Mouse (Mus musculus) layer of hippocampus, postnatal 36 days (tissue): ENCODE data around the gene Nxph4. TPM values are rescaled to one million over a fixed set of nuclear protein-coding genes. Genes with fewer than 3 reads are reported as not detected.
A peak's percentile ranks its signal among the peaks of the same experiment; 100 is the strongest.

ENCODE experiments used
- DNase-seq, 2 experiments: peaks; one replicate each; pipeline ENCODE4 v3.0.0; 2022
- total RNA-seq, 2 experiments: library from RNA; stranded (reverse); gene quantifications; 2 replicates each; pipeline ENCODE4 v1.2.3; 2021

Gene Nxph4
- total RNA-seq, 2 experiments from 2014 or later, result 1.3 to 1.7 TPM

GRCm38 (mm10) chr10:127542720-127543119 is 8.4 kb upstream of the Nxph4 start:
- no peak for DNase-seq

DNA sequence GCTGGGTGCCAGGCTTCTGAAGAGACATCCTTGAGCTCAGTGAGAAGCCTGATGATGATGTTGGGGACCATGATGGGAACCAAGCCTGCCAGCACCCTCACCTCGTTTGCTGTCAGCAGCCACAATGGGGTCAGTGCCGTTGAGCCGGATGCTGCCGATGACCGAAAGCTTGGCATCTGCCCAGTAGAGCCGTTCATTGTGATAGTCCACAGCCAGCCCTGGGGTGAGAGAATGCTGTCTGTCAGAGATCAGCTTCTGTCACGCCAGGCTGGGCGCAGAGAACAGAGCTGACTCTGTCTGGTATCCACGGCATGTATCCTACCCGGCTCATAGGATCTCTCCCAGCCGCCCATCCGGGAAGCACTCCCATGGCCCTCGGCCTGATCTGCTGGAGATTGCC is 7.7 kb upstream of the Nxph4 start:
- DNase-seq, result peak in 1 of 2 experiments; percentile 57

GRCm38 (mm10) chr10:127541510-127541909 is 7.2 kb upstream of the Nxph4 start:
- DNase-seq, result no peak

GRCm38 (mm10) chr10:127537854-127538583 is 3.7 kb upstream of the Nxph4 start:
- peak; percentile 76 to 81 for DNase-seq

DNA sequence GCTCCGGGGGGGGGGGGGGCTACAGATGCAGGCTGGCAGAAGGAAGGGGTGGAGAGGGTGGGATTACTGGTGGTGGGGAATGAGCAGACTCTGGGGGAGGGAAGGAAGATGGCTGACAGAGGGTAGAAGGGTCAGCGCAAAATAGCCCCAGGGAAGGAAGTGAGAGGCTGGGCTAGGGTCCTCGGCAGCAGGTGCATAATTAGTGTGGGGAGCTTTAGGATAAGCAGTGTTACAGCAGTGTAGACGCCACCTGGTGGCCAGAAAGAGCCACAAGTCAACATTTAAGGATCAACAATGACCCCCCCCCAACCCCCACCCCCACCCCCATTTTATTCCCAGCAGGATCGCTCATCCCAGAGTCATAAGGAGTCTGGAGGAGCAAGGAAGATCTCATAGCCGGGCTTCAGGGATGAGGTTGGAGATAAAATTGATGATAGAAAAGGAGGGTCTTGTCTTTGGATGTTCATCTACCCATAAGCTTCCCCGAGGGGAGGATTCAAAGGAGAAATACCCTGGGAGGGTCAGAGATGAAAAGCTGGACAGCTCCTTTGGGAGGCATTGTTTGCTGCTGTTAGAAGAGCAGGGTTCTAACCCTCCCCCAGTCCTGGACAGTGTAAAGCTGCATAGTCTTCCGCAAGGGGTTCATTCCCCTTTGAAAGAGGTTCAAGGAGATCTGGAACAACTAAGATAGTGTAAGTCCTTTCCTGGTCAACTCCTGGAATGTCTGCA is 2.4 kb upstream of the Nxph4 start:
- no peak for DNase-seq

- no peak for DNase-seq
Measured at GRCm38 (mm10) chr10:127534929-127535384, 598 bp upstream of the Nxph4 start.

DNA sequence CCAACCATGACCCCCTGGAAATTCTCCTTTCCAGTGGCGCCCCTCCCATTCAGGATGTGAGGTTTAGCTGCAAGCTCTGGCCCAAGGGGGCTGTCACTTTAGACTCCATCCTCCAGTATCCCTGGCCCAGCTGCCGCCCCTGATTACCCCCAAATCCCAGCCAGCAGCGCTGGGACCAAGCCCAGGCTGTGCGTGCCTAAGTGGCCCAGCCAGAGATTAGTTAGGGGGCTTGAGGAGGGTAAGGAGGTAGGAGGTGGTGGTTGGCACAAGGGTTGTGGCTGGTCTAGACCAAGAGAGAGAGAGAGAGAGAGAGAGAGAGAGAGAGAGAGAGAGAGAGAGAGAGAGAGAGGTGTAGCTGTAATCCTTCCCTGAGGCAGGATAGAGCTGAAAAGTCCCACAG is 2.8 kb downstream of the Nxph4 start:
- DNase-seq, result no peak

- DNase-seq, result no peak
Measured at GRCm38 (mm10) chr10:127530945-127531344, 3.4 kb downstream of the Nxph4 start.

DNA sequence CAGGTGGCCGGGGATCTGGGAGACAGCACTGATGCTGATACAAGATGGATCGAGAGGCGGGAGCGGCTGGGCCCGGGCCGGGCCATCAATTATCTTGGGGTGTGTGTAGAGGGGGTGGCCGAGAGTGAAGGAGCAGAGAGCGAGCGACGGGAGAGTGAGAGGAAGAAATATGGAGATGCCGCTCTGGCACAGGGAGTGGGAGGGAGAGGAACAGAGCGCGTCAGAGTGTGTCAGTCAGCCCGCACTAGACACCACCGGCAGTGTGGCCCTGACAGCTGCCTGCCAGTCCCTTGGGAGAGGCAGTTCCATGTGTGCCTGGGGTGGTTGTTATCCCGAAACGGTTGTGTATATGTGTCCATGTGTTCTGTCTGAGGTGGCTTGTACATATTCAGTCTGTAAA is 6.9 kb downstream of the Nxph4 start:
- no peak for DNase-seq

DNA sequence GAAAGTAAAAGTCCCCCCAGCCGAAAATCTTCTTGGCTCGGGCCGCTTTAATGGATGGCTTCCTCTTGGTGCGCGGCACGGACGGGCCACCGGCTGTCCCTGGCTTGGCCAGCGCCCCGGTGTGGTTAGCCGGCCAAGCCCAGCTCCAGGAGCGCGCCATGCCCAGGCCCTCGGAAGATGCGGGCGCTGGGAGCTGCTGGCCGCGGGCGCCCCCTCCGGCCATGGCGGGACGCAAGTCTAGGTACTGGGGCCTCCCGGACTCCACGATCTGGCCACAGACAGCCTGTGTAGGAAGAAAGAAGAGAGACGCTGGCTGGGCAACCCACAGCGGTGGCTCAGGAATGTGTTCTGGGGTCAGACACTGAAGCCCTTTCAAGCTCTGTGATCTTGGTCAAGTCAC is 7.7 kb downstream of the Nxph4 start:
- DNase-seq, result no peak

DNA sequence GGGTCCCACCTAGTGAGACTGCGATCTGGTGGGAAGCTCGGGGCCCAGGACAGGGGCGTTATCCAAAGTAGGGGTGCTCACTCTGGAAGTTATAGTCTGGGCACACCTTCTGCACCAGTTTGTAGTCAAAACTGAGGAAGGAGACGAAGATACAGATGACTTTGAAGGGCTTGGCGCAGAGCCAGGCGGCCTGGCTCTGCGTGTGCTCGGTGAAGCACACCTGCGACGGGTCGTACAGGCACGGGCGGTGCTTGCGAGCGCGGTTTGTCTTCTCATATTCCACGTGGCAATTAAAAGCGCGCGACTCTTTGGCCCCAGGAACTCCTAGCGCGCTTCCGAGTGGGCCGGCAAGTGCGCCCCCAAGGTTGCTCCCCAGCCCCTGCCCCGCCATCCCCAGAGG is 8.3 kb downstream of the Nxph4 start:
- no peak for DNase-seq

GRCm38 (mm10) chr10:127524646-127525255 is 9.6 kb downstream of the Nxph4 start:
- no peak for DNase-seq

DNA sequence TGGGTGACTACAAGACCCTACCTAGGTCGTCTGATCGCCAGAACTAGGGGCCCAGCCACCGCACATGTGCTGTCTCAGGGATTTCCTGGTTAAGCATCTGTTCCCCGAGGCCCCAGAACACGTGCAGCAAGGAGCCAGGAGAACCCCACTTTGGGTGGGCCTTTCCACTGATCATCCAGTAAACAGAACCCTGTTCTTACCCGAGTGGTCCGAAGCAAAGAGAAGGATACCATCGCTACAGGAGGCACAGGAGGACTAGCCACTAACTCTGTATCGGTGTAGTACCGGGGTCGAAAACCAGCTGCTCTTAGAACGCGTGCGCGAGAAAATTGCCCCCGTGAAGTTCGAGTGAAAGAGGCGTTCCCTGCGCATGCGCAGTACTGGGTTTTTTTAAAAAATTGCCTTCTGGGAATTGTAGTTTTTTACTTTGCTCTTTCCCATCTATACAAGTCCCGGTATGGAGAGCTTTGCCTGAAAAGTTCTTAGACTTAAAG is 12.2 kb downstream of the Nxph4 start, which contains the start of gene Shmt2:
Gene Shmt2, minus strand, starts transcription at position 357 of the 494 bp plus-strand sequence.
- DNase-seq, result peak; percentile 80 to 81

DNA sequence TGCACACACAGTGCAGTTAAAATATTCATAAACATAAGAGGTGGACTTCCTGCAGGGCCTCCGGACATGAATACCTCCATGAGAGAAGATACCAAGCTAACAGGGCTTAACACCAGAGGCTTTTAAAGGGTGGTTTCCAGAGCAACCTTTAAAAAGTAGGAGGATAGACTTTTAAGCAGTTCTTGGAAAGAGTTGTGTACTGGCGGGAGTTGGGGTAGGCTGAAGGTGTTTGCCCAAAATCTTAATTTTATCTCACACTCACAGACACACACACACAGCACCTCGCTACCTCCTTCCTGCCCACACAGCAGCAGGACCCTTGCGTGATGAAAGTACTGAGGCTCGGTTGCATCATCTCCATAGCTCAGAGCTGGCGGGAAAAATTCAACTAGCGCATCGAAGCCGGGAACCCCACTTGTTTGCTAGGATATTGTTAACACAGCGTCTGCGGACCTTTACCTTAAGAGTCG is 12.7 kb downstream of the Nxph4 start:
- no peak for DNase-seq

DNA sequence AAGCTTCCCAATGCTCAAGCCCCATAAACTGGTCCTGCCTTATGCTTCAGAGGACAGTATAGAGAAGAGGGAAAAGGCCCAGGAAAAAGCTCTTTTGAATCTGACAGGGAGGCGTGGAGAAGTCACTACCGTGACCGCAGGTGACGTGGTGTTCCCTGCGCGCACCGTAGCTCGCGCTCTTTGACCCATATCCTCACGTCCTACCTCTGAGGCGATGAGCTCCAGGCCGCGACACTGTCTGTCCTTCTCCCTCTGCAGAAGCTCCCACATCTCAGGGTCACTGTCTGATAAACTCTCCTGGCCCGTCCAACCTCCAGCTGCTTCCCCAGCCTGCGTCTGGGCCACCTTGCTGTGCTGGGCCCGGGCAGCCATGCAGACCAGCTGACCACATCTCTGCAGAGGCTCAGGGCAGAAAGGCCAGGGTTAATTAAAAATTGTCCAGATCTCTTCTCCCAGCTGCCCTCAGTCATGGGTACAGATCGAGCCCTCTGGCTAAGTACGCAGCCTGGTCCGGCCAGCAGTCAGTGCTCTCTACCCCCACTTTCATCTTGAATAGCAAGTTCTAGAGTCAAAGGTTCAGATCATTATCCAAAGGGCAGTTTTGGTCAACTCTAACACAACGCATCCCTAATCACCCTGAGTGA is 13.5 kb downstream of the Nxph4 start:
- DNase-seq, result no peak

- DNase-seq, result no peak
Measured at GRCm38 (mm10) chr10:127519903-127520713, 14.3 kb downstream of the Nxph4 start.

GRCm38 (mm10) chr10:127519041-127519701 is 15.2 kb downstream of the Nxph4 start:
- no peak for DNase-seq

- no peak for DNase-seq
Measured at GRCm38 (mm10) chr10:127517941-127518340, 16.4 kb downstream of the Nxph4 start.

DNA sequence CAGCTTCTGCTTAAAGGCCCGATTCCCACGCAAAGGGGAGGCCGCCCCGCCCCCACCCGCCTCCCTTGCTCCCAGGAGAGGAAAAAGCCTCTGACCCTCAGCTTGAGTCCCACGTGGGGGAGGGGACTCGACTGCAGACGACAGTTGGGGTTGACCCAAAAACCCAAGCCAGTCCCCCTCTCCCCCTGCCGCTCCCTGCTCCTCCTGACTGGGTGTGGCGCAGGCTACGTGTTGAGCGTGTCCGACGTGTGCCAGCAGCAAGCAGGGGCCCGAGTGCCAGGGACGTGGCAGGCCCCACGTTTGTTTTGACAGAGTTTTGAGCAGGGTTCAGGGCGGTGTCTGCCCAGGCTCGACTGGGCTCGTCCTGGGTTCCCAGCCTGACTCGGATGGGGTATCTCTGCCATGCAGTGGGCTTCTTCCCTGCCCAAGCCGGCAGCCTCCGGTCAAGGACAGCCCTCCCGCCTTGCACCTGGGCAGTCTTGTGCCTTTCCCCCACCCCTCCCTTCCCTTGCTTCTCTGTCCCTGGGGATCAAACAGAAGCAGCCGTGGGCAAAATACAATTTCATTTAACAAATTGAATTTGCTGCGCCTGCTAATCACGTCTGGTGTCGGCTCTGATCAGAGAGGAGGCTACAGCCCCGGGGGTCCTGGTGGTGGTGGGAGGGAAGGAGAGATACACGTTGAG is 17.6 kb downstream of the Nxph4 start:
- DNase-seq, result no peak

GRCm38 (mm10) chr10:127515983-127516459 is 18.3 kb downstream of the Nxph4 start:
- DNase-seq, result no peak
